Mouse (Mus musculus) G1E (cell line): ENCODE data around the gene Trdmt1. TPM values are rescaled to one million over a fixed set of nuclear protein-coding genes. Genes with fewer than 3 reads are reported as not detected.

ENCODE experiments used
- ATAC-seq: 2 replicates; pipeline ENCODE4 v1.8.0; 2016; ENCODE audit warnings: mild to moderate bottlenecking; ENCODE audit not compliant: insufficient number of reproducible peaks, poor library complexity, low FRiP score, severe bottlenecking; ENCODE audit errors: extremely low read depth
- DNase-seq: peaks from one replicate; pipeline ENCODE4 v3.0.0; 2012; ENCODE audit warnings: low spot score
- H3K27me3 ChIP-seq: 2 replicates; pipeline ENCODE4 v1.6.1; 2012; ENCODE audit warnings: mild to moderate bottlenecking, low read length, inconsistent platforms; ENCODE audit not compliant: insufficient read depth
- H3K36me3 ChIP-seq: replicated peaks from 2 replicates; pipeline ENCODE3; 2012; ENCODE audit warnings: mild to moderate bottlenecking, inconsistent platforms
- H3K4me1 ChIP-seq: 2 replicates; pipeline ENCODE4 v1.6.1; 2012; ENCODE audit warnings: low read depth, low read length, inconsistent platforms, mixed read lengths; ENCODE audit not compliant: insufficient read depth
- H3K4me3 ChIP-seq: 2 replicates; pipeline ENCODE4 v1.5.1; 2012; ENCODE audit warnings: low read depth, mild to moderate bottlenecking, inconsistent platforms, low read length, moderate library complexity, mixed read lengths
- H3K9me3 ChIP-seq: replicated peaks from 2 replicates; pipeline ENCODE4 v1.6.1; 2012; ENCODE audit warnings: inconsistent platforms
- CTCF ChIP-seq: IDR thresholded peaks from 2 replicates; pipeline ENCODE4 v1.5.1; 2012; ENCODE audit warnings: low read depth, low read length, inconsistent platforms, mixed read lengths
- GATA1 ChIP-seq: IDR thresholded peaks from 2 replicates; pipeline ENCODE4 v1.6.1; 2012; ENCODE audit warnings: borderline replicate concordance, low read length, inconsistent platforms, mixed read lengths
- GATA2 ChIP-seq: IDR thresholded peaks from 2 replicates; pipeline ENCODE4 v1.6.1; 2012; ENCODE audit warnings: low read depth, low read length, inconsistent platforms, borderline replicate concordance
- POLR2AphosphoS5 ChIP-seq: IDR thresholded peaks from 2 replicates; pipeline ENCODE4 v1.6.1; 2012; ENCODE audit warnings: low read depth, low read length, inconsistent platforms; ENCODE audit not compliant: insufficient replicate concordance
- TAL1 ChIP-seq: conservative IDR thresholded peaks from 2 replicates; pipeline ENCODE4 v1.6.1; 2012; ENCODE audit warnings: low read depth, low read length, inconsistent platforms, mixed read lengths
- polyA plus RNA-seq: library from polyadenylated mRNA; stranded (reverse); fragments of >175 nt; gene quantifications from 2 replicates; pipeline ENCODE4 v1.2.3, GENCODE M21; 2012
- total RNA-seq, 2 experiments: library from RNA; stranded (forward) in 1 of 2; stranded (reverse) in 1 of 2; fragments of 200-1000 nt in 1 of 2; fragments of >200 nt in 1 of 2; fragmentation: Nextera tagmentation in 1 of 2; gene quantifications; 2 replicates each; pipeline ENCODE4 v1.2.3; 2014 to 2017

Trdmt1 gene
- total and polyA plus RNA-seq, 3 experiments, result 0.56 to 20.2 (median 9.1) TPM

- ATAC-seq (no peak), DNase-seq (no peak)
- H3K27me3 ChIP-seq, result no peaks in the 10 kb centered on the region
- no peak for TF ChIP-seq CTCF
- H3K36me3 ChIP-seq, result no peaks in the 10 kb centered on the region
- H3K4me1 ChIP-seq, result peaks cover 35% of the 10 kb centered on the region
- H3K4me3 ChIP-seq, result peak overlapping the region; percentile 86
- H3K9me3 ChIP-seq, result no peaks in the 10 kb centered on the region
These were observed 846 bp downstream of the Trdmt1 start for GRCm38 (mm10) chr2:13543519-13544124.

GRCm38 (mm10) chr2:13539860-13540259 is 4.6 kb downstream of the Trdmt1 start:
- no peak for DNase-seq
- TF ChIP-seq GATA2 (no peak), POLR2AphosphoS5 (no peak), CTCF (no peak), TAL1 (no peak), GATA1 (no peak)
- Histone ChIP-seq H3K9me3 (no peaks in the 10 kb centered on the region), H3K4me3 (no peak overlapping the region), H3K27me3 (no peaks in the 10 kb centered on the region), H3K4me1 (peaks cover 48% of the 10 kb centered on the region), H3K36me3 (no peaks in the 10 kb centered on the region)
- ATAC-seq, result no peak

GRCm38 (mm10) chr2:13538704-13539377 is 5.6 kb downstream of the Trdmt1 start:
- DNase-seq, result no peak
- H3K27me3 ChIP-seq, result no peaks in the 10 kb centered on the region
- no peak for ATAC-seq
- peaks cover 43% of the 10 kb centered on the region for H3K4me1 ChIP-seq
- H3K4me3 ChIP-seq, result no peak overlapping the region; the same call in 1 of the 2 replicates
- H3K9me3 ChIP-seq, result no peaks in the 10 kb centered on the region
- H3K36me3 ChIP-seq, result no peaks in the 10 kb centered on the region
- no peak for TF ChIP-seq TAL1
- no peak for TF ChIP-seq CTCF
- TF ChIP-seq GATA2, result no peak
- no peak for TF ChIP-seq POLR2AphosphoS5
- TF ChIP-seq GATA1, result no peak

GRCm38 (mm10) chr2:13538258-13538657 is 6.2 kb downstream of the Trdmt1 start:
- DNase-seq (no peak), ATAC-seq (no peak)
- no peaks in the 10 kb centered on the region for H3K27me3 ChIP-seq
- TF ChIP-seq CTCF, result no peak
- no peak for TF ChIP-seq TAL1
- no peak for TF ChIP-seq POLR2AphosphoS5
- TF ChIP-seq GATA2, result no peak
- no peak for TF ChIP-seq GATA1
- H3K9me3 ChIP-seq, result no peaks in the 10 kb centered on the region
- H3K36me3 ChIP-seq, result no peaks in the 10 kb centered on the region
- H3K4me3 ChIP-seq, result no peak overlapping the region
- H3K4me1 ChIP-seq, result peaks cover 45% of the 10 kb centered on the region

GRCm38 (mm10) chr2:13537733-13538132 is 6.7 kb downstream of the Trdmt1 start:
- Histone ChIP-seq H3K36me3 (no peaks in the 10 kb centered on the region), H3K4me1 (peaks cover 43% of the 10 kb centered on the region), H3K27me3 (no peaks in the 10 kb centered on the region), H3K9me3 (no peaks in the 10 kb centered on the region), H3K4me3 (no peak overlapping the region)
- DNase-seq, result no peak
- TF ChIP-seq GATA1 (no peak), TAL1 (no peak), POLR2AphosphoS5 (no peak), CTCF (peak; percentile 31; the same call in 1 of the 2 replicates)
- ATAC-seq, result no peak

- Histone ChIP-seq H3K4me1 (peaks cover 38% of the 10 kb centered on the region), H3K4me3 (no peak overlapping the region), H3K27me3 (no peaks in the 10 kb centered on the region), H3K9me3 (no peaks in the 10 kb centered on the region), H3K36me3 (no peaks in the 10 kb centered on the region)
- TF ChIP-seq TAL1, result no peak
- no peak for TF ChIP-seq CTCF
- TF ChIP-seq POLR2AphosphoS5, result no peak
- no peak for TF ChIP-seq GATA1
- no peak for TF ChIP-seq GATA2
- DNase-seq (no peak), ATAC-seq (no peak)
These were observed 7.7 kb downstream of the Trdmt1 start for GRCm38 (mm10) chr2:13536747-13537146.
